16 mouse cellular contexts compared by ENCODE assay signal in genomic region chr12:104412507-104412906, GRCm38 (mm10).
"Had no signal": no experiment of that assay in that cellular context is flagged by ENCODE, and none has a peak within 500 bp of the region (broad histone marks: within the 10 kb centered on the region; RNA-seq: fewer than 3 reads in every experiment).

No protein-coding gene starts in this region.

- ATAC-seq: hindbrain, embryonic 16.5 days; inflammation-experienced regulatory T-cells, adult 6 months; intestine, embryonic 15.5 days; intestine, postnatal 0 days; liver, embryonic 12.5 days had no signal

- DNase-seq: gastrocnemius, postnatal 14 days; gastrocnemius, postnatal 36 days; heart, adult 18-20 months; heart, postnatal 10 days; kidney, adult 18-20 months; kidney, adult 8-10 months; kidney, postnatal 10 days; kidney, postnatal 25 days; kidney, postnatal 4 days; layer of hippocampus, postnatal 36 days; left cerebral cortex, postnatal 4 days had no signal
